Mouse (Mus musculus) cerebellum, adult 2 months (tissue): ENCODE measurements around the gene Snd1.

Experiments
- CTCF ChIP-seq: fragments of 200-500 bp; IDR thresholded peaks from 2 replicates; pipeline ENCODE4 v1.5.1; 2011; ENCODE audit warnings: low read depth, mild to moderate bottlenecking, control low read depth, low read length, moderate library complexity, borderline replicate concordance; ENCODE audit not compliant: insufficient read depth
- POLR2A ChIP-seq: fragments of 200-500 bp; IDR thresholded peaks from 2 replicates; pipeline ENCODE4 v1.6.1; 2011; ENCODE audit warnings: low read length, control low read depth, borderline replicate concordance; ENCODE audit not compliant: insufficient read depth

DNA sequence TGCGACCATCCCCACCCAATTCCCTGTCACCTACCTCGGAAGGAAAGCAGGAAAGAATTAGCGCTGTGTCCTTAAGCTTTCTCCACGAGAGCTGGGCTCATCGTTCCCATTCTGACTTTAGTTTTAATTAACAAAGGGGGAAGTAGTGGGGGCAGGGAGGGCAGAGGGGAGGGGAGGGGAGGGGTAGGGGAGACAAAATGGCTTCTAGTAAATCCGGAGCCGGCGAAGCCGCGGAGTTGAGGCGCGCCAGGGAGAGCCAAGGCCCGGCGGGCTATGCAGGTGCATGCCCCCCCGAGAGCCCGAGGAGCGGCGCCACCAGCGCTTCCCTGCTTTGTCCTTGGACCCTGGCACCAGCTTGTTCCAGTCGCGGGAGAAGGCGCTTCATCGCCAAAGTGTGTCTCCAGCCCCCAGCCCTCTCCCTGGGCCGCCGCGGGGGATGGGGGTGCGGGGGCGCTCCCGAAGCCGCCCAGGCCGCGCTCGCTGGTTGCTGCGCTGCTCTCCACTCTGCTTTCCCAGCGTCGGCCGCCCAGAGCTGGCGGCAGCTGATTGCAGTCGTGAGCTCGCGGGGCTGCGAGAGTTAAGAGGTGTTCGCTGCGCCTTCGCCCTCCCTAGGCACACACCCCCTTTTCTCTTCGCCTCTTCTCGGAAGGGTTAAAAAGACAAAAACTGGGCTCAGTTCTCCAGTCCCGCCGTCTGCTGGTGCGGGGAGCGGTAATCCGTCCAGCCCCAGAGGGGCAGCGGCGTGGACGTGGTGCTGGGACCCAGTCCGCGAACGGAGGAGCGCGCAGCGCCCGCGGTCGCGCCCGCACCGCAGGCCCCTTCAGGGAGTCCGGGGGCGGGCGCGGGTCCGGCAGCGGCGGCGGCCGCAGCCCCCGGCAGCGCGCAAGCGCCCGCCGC, 357.2 kb downstream of the Snd1 start:
- no peak for TF ChIP-seq CTCF
- no peak for TF ChIP-seq POLR2A
